Mouse (Mus musculus) cortical plate, adult 2 months (tissue): ENCODE data around the gene Mllt10. TPM values are rescaled to one million over a fixed set of nuclear protein-coding genes. Genes with fewer than 3 reads are reported as not detected.

Source experiments
- H3K27ac ChIP-seq: fragments of 200-500 bp; 2 replicates; pipeline ENCODE4 v1.5.1; 2012; ENCODE audit warnings: low read length, control low read depth, inconsistent platforms; ENCODE audit not compliant: insufficient read depth
- H3K4me1 ChIP-seq: fragments of 200-500 bp; 2 replicates; pipeline ENCODE4 v1.6.1; 2011; ENCODE audit warnings: low read length; ENCODE audit not compliant: control insufficient read depth, insufficient read depth
- H3K4me3 ChIP-seq: fragments of 200-500 bp; 2 replicates; pipeline ENCODE4 v1.5.1; 2011; ENCODE audit warnings: mild to moderate bottlenecking, low read length, control low read depth; ENCODE audit not compliant: insufficient read depth
- CTCF ChIP-seq: fragments of 200-500 bp; IDR thresholded peaks from 2 replicates; pipeline ENCODE4 v1.5.1; 2011; ENCODE audit warnings: mild to moderate bottlenecking, control low read depth, low read length; ENCODE audit not compliant: insufficient read depth; ENCODE audit errors: extremely low read depth
- POLR2A ChIP-seq: fragments of 200-500 bp; IDR thresholded peaks from 2 replicates; pipeline ENCODE4 v1.6.1; 2011; ENCODE audit warnings: mild to moderate bottlenecking, low read length, control low read depth; ENCODE audit not compliant: insufficient read depth; ENCODE audit errors: extremely low read depth
- polyA plus RNA-seq: library from polyadenylated mRNA; depleted of rRNA; stranded (reverse); fragments of >200 nt; gene quantifications from 2 replicates; pipeline ENCODE4 v1.2.3, GENCODE M21; 2012

Gene Mllt10
- polyA plus RNA-seq, 1 experiment, result 38.0 TPM

GRCm38 (mm10) chr2:18111411-18111810, 56.4 kb downstream of the Mllt10 start:
- TF ChIP-seq POLR2A (no peak), CTCF (no peak)
- no peak overlapping the region for H3K27ac ChIP-seq
- no peak overlapping the region for H3K4me3 ChIP-seq
- no peaks in the 10 kb centered on the region for H3K4me1 ChIP-seq

- Histone ChIP-seq H3K4me3 (no peak overlapping the region), H3K4me1 (no peaks in the 10 kb centered on the region; the same call in 1 of the 2 replicates), H3K27ac (no peak overlapping the region)
- no peak for TF ChIP-seq CTCF
- no peak for TF ChIP-seq POLR2A
Measured at GRCm38 (mm10) chr2:18116432-18116831, 61.4 kb downstream of the Mllt10 start.

GRCm38 (mm10) chr2:18138131-18138530, 83.1 kb downstream of the Mllt10 start:
- H3K4me3 ChIP-seq, result no peak overlapping the region
- TF ChIP-seq CTCF (no peak), POLR2A (no peak)
- H3K4me1 ChIP-seq, result no peaks in the 10 kb centered on the region
- no peak overlapping the region for H3K27ac ChIP-seq

DNA sequence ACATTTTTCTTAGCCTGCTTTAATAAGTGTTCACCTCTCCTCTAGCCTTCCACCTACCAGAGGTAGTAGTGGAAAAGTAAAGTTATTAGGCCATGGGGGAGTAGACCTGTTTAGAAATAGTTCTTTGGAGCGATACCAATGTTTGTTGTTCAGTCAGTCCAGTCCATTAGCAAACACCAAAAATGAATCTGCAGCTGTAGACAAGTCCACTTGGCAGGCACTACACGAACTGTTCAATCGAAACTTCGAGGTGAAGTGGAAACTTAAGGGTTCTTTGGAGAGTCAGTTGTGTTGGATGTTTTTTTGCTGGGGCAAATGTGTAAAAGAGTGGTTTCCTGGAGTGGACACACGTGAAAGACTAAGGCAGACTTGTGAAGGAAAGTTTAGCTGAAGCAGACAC, 84.6 kb downstream of the Mllt10 start:
- H3K4me3 ChIP-seq, result no peak overlapping the region
- no peak for TF ChIP-seq POLR2A
- no peak for TF ChIP-seq CTCF
- H3K27ac ChIP-seq, result no peak overlapping the region
- H3K4me1 ChIP-seq, result no peaks in the 10 kb centered on the region

DNA sequence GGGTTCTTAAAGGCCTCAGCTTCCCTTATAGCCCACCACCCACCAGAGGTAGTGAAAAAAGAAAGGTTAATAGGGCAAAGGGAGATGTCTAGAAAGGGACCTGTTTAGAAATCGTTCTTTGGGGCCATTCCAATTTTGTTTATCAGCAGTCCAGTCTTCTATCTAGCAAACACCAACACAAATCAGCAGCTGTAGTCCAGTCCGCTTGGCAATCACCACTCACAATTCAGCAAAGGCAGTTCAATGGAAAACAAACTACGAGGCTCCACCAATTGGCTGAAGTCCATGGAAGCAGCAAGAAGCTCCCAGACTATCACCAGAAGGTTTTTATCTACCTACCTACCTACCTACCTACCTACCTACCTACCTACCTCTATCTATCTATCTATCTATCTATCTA, 101.1 kb downstream of the Mllt10 start:
- no peak for TF ChIP-seq CTCF
- no peak for TF ChIP-seq POLR2A
- no peaks in the 10 kb centered on the region for H3K4me1 ChIP-seq
- no peak overlapping the region for H3K4me3 ChIP-seq
- H3K27ac ChIP-seq, result no peak overlapping the region

DNA sequence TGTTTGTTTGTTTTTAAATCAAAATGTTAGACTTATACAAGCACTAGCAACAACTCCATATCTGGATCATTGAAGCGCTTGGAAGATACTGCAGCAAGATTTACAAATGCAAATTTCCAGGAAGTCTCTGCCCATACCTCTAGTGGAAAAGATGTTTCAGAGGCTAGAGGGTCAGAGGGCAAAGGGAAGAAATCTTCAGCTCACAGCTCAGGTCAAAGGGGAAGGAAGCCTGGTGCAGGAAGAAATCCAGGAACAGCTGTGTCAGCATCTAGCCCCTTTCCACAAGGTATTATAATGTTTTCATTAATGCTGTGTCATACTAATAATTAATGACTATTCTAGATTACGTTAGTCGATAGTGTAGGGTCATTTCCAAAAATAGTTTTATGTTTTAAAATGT, 104.4 kb downstream of the Mllt10 start:
- TF ChIP-seq CTCF (no peak), POLR2A (no peak)
- Histone ChIP-seq H3K4me1 (no peaks in the 10 kb centered on the region), H3K4me3 (no peak overlapping the region), H3K27ac (no peak overlapping the region)

DNA sequence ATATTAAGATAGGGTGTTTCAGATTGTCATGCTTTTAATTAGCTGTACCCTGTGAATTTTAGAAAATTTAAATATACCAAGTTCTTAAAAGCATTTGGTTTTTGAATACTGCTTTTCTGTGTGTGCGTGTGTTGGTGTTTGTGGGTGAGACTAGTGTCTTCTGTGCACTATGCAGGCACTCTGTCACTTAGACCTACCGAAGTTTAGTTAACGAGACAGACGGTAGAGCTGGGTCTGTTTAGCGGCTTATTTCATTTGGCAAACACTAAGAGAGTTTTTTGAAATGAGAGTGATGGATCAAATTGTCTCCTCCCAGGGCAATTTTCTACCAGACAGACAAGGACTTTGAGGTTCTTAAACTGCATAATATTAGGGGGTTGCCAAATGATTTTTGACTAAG, 106.0 kb downstream of the Mllt10 start:
- TF ChIP-seq POLR2A (no peak), CTCF (no peak)
- H3K27ac ChIP-seq, result no peak overlapping the region

DNA sequence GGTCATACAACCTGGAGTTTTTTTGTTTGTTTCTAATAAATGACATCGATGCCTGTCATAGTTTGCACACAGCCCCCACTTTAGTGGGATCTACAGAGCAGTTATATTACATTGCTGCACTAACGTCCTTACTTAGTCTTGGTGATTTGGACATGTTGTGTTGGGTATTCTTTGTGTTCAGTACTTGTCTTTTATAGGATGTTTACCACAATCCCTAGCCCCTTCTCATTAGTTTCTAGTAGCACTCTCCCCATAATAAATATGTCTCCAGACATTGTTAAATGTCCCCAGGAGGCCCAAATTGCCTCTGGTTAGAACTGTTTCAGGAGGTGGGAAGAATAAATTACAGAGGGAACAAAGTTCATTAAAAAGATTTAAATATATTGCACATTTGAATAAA, 110.5 kb downstream of the Mllt10 start:
- TF ChIP-seq CTCF, result no peak
- no peak for TF ChIP-seq POLR2A
- no peaks in the 10 kb centered on the region for H3K4me1 ChIP-seq
- no peak overlapping the region for H3K27ac ChIP-seq

More for the DNA sequence above, 106.0 kb downstream of the Mllt10 start:
- Histone ChIP-seq H3K4me1 (no peaks in the 10 kb centered on the region), H3K4me3 (no peak overlapping the region)

DNA sequence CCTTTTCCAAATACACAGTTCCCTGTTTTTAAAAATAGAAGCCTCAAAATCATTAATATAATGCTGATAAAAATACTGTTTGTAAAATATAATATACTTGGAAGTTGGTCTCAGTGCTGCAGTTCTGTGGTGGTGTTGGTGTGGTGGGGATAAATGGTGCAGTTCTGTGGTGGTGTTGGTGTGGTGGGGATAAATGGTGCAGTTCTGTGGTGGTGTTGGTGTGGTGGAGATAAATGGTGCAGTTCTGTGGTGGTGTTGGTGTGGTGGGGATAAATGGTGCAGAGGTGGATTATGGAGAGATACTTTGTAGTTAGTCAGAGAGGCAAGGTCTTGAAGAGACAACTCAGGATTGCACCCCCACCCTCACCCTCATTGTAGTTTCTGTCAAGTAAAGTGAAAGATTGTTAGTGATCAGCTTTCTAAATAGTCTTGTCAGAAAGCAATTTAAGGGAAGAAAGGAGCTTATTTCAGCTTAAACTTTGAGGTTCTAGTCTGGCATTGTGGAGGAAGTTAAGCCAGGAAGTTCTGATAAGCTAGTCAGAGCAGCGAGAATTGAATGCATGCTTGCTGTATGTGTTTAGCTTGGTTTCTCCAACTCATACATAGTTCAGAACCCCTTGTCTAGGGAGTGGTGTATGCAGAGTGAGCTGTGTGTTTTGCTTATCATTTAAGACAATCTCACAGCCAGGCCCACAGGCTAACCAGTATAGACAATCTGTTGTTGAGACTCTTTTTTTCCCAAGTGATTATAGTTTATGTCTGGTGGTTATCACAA, 114.3 kb downstream of the Mllt10 start:
- Histone ChIP-seq H3K27ac (no peak overlapping the region), H3K4me3 (no peak overlapping the region), H3K4me1 (no peaks in the 10 kb centered on the region)
- TF ChIP-seq CTCF (no peak), POLR2A (no peak)

More for the DNA sequence above, 110.5 kb downstream of the Mllt10 start:
- no peak overlapping the region for H3K4me3 ChIP-seq

DNA sequence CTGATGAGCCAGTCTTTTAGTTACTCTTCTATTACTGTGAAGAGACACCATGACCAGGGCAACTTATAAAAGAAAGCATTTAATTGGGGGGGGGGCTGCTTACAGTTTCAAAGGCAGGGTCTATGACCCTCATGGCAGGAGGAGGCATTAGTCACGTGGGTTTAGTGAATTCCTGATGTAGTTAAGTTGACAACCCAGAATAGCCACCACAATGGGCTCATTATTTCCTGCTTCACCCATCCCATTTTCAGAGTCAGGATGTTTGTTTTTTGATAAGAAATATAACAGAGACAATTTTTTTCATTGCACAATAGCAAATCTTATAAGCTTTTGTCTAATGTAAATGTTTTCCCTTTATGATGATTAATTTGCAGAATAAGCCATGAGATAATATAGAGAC, 120.2 kb downstream of the Mllt10 start:
- Histone ChIP-seq H3K4me3 (no peak overlapping the region), H3K27ac (no peak overlapping the region), H3K4me1 (no peaks in the 10 kb centered on the region)
- TF ChIP-seq CTCF (no peak), POLR2A (no peak)
